Mouse (Mus musculus): ENCODE measurements around the gene Mvp. TPM values are rescaled to one million over a fixed set of nuclear protein-coding genes. Genes with fewer than 3 reads are reported as not detected.

Gene Mvp
- total and polyA plus RNA-seq, 3 experiments: 19.8 to 20.6 TPM; not detected in 1

DNA sequence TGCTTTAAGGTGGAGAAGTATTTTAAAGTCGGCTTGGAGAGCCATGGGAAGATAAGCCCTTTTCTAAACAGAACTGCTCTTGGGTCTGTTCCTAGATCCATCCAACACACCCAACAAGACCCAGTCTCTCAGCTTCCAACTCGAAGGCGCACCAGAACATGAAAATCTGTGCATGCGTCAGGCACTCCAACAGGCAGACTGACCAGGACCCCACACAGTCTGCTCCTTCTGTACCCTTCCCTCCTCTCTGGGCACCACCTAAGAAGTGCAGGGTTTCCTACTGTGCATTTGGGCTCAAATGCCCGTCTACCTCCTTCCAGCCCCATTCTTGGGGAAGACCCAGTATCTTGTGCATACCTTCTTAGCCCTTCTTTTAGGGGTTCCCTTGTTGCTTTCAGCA lies 6.1 kb upstream of the Mvp start:
- H3K27me3 ChIP-seq (ENCODE audit: control insufficient read depth in 1 of 2, insufficient read depth in 2 of 2, low read length in 2 of 2): no peaks in the 10 kb centered on the region
- TF ChIP-seq ZMIZ1 (IDR thresholded peaks at IDR 0.05; ENCODE audit: low read depth, low read length): 0 out of 2 replicates have a peak, but pooled peaks have one; percentile 6
- no peak for TF ChIP-seq MXI1 (IDR thresholded peaks at IDR 0.05; ENCODE audit: low read depth, low read length)
- no peaks in the 10 kb centered on the region for H3K9me3 ChIP-seq (replicated peaks; ENCODE audit: insufficient read depth, low read length)
- H3K79me2 ChIP-seq (ENCODE audit: control insufficient read depth, insufficient read depth, low read length, poor library complexity): peaks cover 47% of the 10 kb centered on the region
- peaks cover 0 to 26% of the 10 kb centered on the region in 2 experiments; a peak in 3 of 4 replicates for H3K36me3 ChIP-seq (ENCODE audit: control insufficient read depth in 1 of 2, insufficient read depth in 2 of 2, low read length in 2 of 2)
- peak; percentile 38 for DNase-seq (ENCODE audit: low read depth, low spot score)
- H3K4me3 ChIP-seq (ENCODE audit: control insufficient read depth in 1 of 2, insufficient read depth in 1 of 2, low read depth in 2 of 2, low read length in 2 of 2): no peak overlapping the region
- H3K4me1 ChIP-seq (ENCODE audit: control insufficient read depth in 1 of 2, insufficient read depth in 2 of 2, low read length in 2 of 2): peaks cover 0 to 17% of the 10 kb centered on the region in 2 experiments; a peak in 3 of 4 replicates
- H3K9ac ChIP-seq (ENCODE audit: control insufficient read depth, low read depth, low read length, poor library complexity, severe bottlenecking): no peak overlapping the region
- no peak overlapping the region for H3K27ac ChIP-seq (ENCODE audit: control insufficient read depth, low read depth, low read length)

DNA sequence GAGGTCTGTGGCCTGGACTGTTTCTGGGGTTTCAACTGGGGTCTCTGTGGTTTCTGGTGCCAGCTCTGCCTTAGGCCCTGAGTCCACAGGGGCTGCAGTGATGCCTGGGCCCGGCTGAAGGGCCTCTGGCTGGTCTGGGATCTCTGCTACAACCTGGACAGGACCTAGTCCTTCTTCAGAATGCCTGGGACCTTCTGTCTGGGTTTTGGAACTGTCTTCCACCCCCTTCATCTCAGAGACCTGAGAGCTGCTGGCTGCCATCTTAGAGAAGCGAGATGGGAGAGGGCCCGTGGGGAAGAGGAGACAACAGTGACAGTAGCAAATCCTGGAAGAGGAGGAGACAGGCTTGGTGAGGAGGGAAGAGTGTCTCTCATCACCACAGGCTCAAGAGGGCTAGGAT lies 5.6 kb upstream of the Mvp start:
- Histone ChIP-seq H3K36me3 (ENCODE audit: control insufficient read depth in 1 of 2, insufficient read depth in 2 of 2, low read length in 2 of 2) (peaks cover 0 to 26% of the 10 kb centered on the region in 2 experiments; a peak in 3 of 4 replicates), H3K4me1 (ENCODE audit: control insufficient read depth in 1 of 2, insufficient read depth in 2 of 2, low read length in 2 of 2) (peaks cover 0 to 19% of the 10 kb centered on the region in 2 experiments; a peak in 3 of 4 replicates), H3K27me3 (ENCODE audit: control insufficient read depth in 1 of 2, insufficient read depth in 2 of 2, low read length in 2 of 2) (no peaks in the 10 kb centered on the region), H3K9me3 (replicated peaks; ENCODE audit: insufficient read depth, low read length) (no peaks in the 10 kb centered on the region), H3K27ac (ENCODE audit: control insufficient read depth, low read depth, low read length) (no peak overlapping the region), H3K9ac (ENCODE audit: control insufficient read depth, low read depth, low read length, poor library complexity, severe bottlenecking) (no peak overlapping the region), H3K4me3 (ENCODE audit: control insufficient read depth in 1 of 2, insufficient read depth in 1 of 2, low read depth in 2 of 2, low read length in 2 of 2) (no peak overlapping the region), H3K79me2 (ENCODE audit: control insufficient read depth, insufficient read depth, low read length, poor library complexity) (peaks cover 45% of the 10 kb centered on the region)
- TF ChIP-seq TAL1 (IDR thresholded peaks at IDR 0.05; ENCODE audit: low read length) (no peak), MXI1 (IDR thresholded peaks at IDR 0.05; ENCODE audit: low read depth, low read length) (no peak), GABPA (IDR thresholded peaks at IDR 0.05; ENCODE audit: low read depth, low read length) (no peak), POLR2AphosphoS2 (IDR thresholded peaks at IDR 0.05; ENCODE audit: low read length) (no peak), TCF12 (IDR thresholded peaks at IDR 0.05; ENCODE audit: low read depth, low read length) (no peak), KAT2A (conservative IDR thresholded peaks at IDR 0.05; ENCODE audit: low read depth, low read length) (no peak), SMC3 (IDR thresholded peaks at IDR 0.05; ENCODE audit: low read depth, low read length) (no peak), NELFE (IDR thresholded peaks at IDR 0.05; ENCODE audit: low read depth, low read length) (no peak), EP300 (IDR thresholded peaks at IDR 0.05; ENCODE audit: low read depth in 1 of 2, low read length in 2 of 2) (no peak), UBTF (IDR thresholded peaks at IDR 0.05; ENCODE audit: borderline replicate concordance, insufficient read depth, low read depth, low read length) (no peak)
- no peak for DNase-seq (ENCODE audit: low read depth, low spot score)

DNA sequence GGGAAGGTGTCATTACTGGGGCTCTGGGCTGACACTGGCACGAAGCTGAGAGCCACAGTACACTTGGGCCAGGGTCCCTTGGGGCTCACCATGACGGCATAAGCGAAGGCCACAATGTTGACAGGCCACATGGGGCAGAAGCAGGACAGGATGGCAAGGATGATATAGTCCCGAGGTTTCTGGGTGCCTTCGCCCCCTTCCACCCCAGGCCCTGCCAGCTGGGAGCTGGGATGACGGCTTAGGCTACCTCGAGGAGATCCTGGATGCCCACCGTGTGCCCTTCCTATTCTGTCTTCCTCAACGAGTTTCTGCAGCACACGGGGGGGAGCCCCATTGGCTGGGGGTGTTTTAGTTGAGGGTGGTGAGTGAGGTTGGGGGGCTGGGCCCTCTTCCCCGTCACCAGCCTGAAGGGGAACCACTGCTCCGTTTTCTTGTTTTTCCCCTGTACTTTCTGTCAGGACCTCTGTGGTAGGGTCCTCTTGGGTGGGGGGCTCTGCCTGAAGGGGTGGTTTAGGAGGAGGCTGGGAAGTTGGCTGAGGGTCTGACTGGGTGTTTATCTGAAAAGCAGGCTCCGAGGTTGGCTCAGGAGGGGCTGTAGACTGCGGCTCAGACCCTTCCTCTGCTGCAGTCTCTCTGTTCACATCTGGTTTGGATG lies 5.0 kb upstream of the Mvp start:
- H3K9ac ChIP-seq (ENCODE audit: control insufficient read depth, low read depth, low read length, poor library complexity, severe bottlenecking): no peak overlapping the region
- H3K79me2 ChIP-seq (ENCODE audit: control insufficient read depth, insufficient read depth, low read length, poor library complexity): peaks cover 41% of the 10 kb centered on the region
- no peak overlapping the region for H3K4me3 ChIP-seq (ENCODE audit: control insufficient read depth in 1 of 2, insufficient read depth in 1 of 2, low read depth in 2 of 2, low read length in 2 of 2)
- H3K27ac ChIP-seq (ENCODE audit: control insufficient read depth, low read depth, low read length): no peak overlapping the region
- DNase-seq (ENCODE audit: low read depth, low spot score): no peak
- no peaks in the 10 kb centered on the region for H3K9me3 ChIP-seq (replicated peaks; ENCODE audit: insufficient read depth, low read length)
- peaks cover 0 to 26% of the 10 kb centered on the region in 2 experiments; a peak in 3 of 4 replicates for H3K36me3 ChIP-seq (ENCODE audit: control insufficient read depth in 1 of 2, insufficient read depth in 2 of 2, low read length in 2 of 2)
- H3K4me1 ChIP-seq (ENCODE audit: control insufficient read depth in 1 of 2, insufficient read depth in 2 of 2, low read length in 2 of 2): peaks cover 0 to 21% of the 10 kb centered on the region in 2 experiments; a peak in 3 of 4 replicates
- TF ChIP-seq RCOR1 (IDR thresholded peaks at IDR 0.05; ENCODE audit: low read depth, low read length): no peak
- TF ChIP-seq POLR2AphosphoS5 (IDR thresholded peaks at IDR 0.05; ENCODE audit: borderline replicate concordance, low read depth, low read length): no peak
- no peak for TF ChIP-seq SIN3A (IDR thresholded peaks at IDR 0.05; ENCODE audit: low read length)
- no peak for TF ChIP-seq TBP (IDR thresholded peaks at IDR 0.05; ENCODE audit: low read depth, low read length)
- no peak for TF ChIP-seq CHD2 (IDR thresholded peaks at IDR 0.05; ENCODE audit: low read length)
- no peak for TF ChIP-seq GATA1 (IDR thresholded peaks at IDR 0.05; ENCODE audit: low read depth, low read length)
- TF ChIP-seq SMC3 (IDR thresholded peaks at IDR 0.05; ENCODE audit: low read depth, low read length): no peak
- no peak for TF ChIP-seq JUND (IDR thresholded peaks at IDR 0.05; ENCODE audit: low read depth, low read length)
- no peak for TF ChIP-seq POLR2A (IDR thresholded peaks at IDR 0.05; ENCODE audit: control insufficient read depth in 1 of 2, insufficient read depth in 1 of 2, low read depth in 1 of 2, low read length in 2 of 2, poor library complexity in 1 of 2)
- TF ChIP-seq USF1 (IDR thresholded peaks at IDR 0.05; ENCODE audit: low read depth, low read length): no peak
- TF ChIP-seq UBTF (IDR thresholded peaks at IDR 0.05; ENCODE audit: borderline replicate concordance, insufficient read depth, low read depth, low read length): no peak
- no peaks in the 10 kb centered on the region for H3K27me3 ChIP-seq (ENCODE audit: control insufficient read depth in 1 of 2, insufficient read depth in 2 of 2, low read length in 2 of 2)
